Mouse (Mus musculus): Measurements from ENCODE around the gene Gm49358. TPM values are rescaled to one million over a fixed set of nuclear protein-coding genes. Genes with fewer than 3 reads are reported as not detected.

Gene Gm49358
- polyA plus RNA-seq (2015; fragmentation: Nextera tagmentation; extraction: Ambion mirVana) = not detected in 2 replicates

GRCm38 (mm10) chr10:86763672-86764071, at the start of gene Gm49358:
Gene Gm49358 (plus strand): TSS chr10:86763972.

DNA sequence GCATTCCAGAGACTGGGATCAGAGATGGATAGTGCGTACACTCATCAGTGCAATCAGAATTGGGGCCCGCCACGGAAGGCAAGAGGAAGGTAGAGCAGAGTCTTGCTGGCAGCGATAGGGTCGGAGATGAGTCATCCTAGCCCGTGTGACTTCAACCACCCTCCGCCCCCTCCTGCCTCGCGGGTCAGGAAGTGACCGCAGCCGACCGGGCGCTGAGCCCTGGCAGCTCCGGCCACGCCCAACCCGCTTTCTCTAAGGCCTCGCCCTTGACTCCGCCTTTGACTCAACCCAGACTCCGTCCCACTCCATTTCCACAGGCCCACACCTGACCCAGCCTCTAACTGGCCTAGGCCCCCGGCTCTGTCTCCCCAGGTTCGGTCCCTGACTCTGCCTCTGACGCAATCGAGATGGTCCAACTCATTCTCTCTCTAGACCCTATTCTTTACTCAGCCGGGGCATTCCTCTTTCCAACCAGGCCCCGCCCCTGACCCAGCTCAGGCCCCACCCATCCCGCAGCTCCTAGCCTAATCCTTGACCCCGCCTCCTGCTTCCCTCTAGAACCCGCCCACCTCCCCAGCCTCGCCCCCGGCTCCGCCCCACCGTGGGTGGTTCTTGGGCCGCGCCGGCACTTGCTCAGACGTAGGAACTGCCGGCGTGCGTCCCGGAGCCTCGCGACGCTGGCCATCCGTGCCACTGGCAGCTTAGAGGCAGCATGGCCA, 14.8 kb downstream of the Gm49358 start, which contains the start of gene Nt5dc3:
Gene Nt5dc3, plus strand, starts transcription at position 608 of the 719 bp plus-strand sequence.

Other genes starting within 250 kb of the Gm49358 start
- 146 and 159 TPM in 2 replicates for gene Hsp90b1, start 58.5 kb upstream of the Gm49358 start, polyA plus RNA-seq (2015; fragmentation: Nextera tagmentation; extraction: Ambion mirVana)
- 0.53 and 0.68 TPM in 2 replicates for gene Ttc41, start 58.2 kb upstream of the Gm49358 start, polyA plus RNA-seq (2015; fragmentation: Nextera tagmentation; extraction: Ambion mirVana)
- 0.52 and 0.61 TPM in 2 replicates for gene Nt5dc3, start 15.0 kb downstream of the Gm49358 start, polyA plus RNA-seq (2015; fragmentation: Nextera tagmentation; extraction: Ambion mirVana)
- 81.0 and 96.5 TPM in 2 replicates for gene Stab2, start 244.1 kb downstream of the Gm49358 start, polyA plus RNA-seq (2015; fragmentation: Nextera tagmentation; extraction: Ambion mirVana)